Mouse (Mus musculus): ENCODE data around the gene Wsb2. TPM values are rescaled to one million over a fixed set of nuclear protein-coding genes. Genes with fewer than 3 reads are reported as not detected.

Gene Wsb2
- polyA plus RNA-seq, 1 experiment: 43.4 TPM

DNA sequence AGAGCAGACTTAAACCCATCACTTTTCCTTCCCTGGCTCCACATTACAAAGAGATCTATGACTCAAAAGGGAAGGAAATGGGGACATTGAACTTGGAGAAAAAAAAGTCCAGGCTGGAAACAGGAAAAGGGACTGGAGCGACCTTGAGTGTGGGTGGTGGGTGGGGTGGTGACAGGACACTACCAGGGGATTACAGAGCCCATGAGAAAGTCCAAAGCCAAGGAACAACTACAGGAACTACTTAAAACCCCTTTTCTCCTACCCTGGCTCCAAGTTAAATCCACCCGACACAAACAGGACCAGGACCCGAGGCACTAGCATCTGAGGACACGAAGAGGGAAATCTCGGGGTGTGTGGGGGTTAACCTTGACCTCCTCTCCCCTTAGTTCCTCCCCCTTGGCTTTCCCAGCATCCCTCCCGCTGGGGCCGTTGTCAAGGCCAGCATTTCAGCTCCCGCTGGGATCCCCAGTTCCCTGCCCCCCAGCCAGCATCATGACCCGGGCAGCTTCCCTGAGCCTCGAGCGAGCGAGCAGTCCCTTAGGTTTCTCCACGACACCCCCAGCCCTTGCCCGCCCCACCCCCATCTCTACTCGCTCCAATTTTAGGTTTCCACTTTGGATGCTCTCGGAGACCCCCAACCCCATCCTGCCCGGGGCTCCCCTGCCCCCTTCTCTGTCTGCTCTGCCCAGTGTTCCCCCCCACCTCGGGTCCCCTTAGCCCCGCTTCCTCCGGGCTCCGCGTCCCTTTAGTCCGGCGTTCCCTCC is 557 bp upstream of the Wsb2 start:
- Histone ChIP-seq H3K36me3 (ENCODE audit: control insufficient read depth, insufficient read depth, low read length) (no peaks in the 10 kb centered on the region), H3K4me3 (ENCODE audit: extremely low read depth, insufficient read depth, insufficient read length) (peak overlapping the region; percentile 49), H3K27me3 (ENCODE audit: control insufficient read depth, insufficient read depth, low read length) (no peaks in the 10 kb centered on the region), H3K27ac (ENCODE audit: insufficient read depth, low read length) (peak overlapping the region; percentile 37), H3K4me1 (ENCODE audit: control insufficient read depth, insufficient read depth, insufficient read length) (peaks cover 13% of the 10 kb centered on the region; the same call in 1 of the 2 replicates)
- peak in 1 of 2 experiments; percentile 20 for DNase-seq (ENCODE audit: low read depth in 1 of 2, low spot score in 2 of 2)
- TF ChIP-seq CTCF (IDR thresholded peaks at IDR 0.05; ENCODE audit: extremely low read depth, insufficient read depth, insufficient read length, insufficient replicate concordance) (no peak), POLR2A (IDR thresholded peaks at IDR 0.05; ENCODE audit: low read depth, low read length) (no peak)
- 2% methylated on average over 20 of the region's 24 CpGs for WGBS

DNA sequence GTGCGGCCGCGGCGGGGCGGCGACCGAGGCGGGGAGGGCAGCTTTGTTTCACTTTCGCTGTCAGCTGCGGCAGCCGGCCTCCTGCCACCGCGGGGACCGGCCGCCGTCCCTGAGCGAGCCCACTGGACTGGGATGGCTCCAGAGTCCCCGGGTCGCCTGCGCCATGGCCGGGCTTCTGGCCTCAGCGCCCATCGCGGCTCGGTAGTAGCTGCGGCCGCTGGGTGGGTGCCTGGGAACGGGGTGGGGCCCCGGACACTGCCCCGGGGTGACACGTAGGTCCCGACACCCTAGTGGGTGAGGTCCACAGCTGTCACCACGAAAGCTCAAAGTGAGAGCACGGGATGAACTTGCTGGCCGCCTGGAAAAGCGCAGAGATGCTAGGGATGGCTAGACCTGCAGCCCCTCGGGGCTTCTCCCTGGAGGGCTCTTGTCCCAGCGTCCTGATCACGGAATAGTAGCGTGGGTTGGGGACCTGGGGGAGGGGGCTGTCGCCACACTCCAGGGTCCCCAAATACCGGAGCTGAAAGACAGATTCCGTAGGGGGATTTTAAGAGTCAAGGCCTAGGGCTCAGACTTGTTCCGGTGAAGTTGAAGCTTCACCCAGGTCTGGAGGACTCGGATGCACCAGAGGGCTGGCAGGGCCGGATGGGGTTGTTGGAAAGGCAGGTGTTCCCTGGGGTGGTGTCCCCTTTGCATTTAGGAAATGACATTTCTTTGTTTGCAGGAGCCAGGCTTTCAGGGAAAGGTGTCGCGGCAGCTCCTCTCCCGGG is 559 bp downstream of the Wsb2 start:
- Histone ChIP-seq H3K27ac (ENCODE audit: insufficient read depth, low read length) (peak overlapping the region; percentile 68), H3K4me3 (ENCODE audit: extremely low read depth, insufficient read depth, insufficient read length) (peak overlapping the region; percentile 85), H3K4me1 (ENCODE audit: control insufficient read depth, insufficient read depth, insufficient read length) (peaks cover 13% of the 10 kb centered on the region; the same call in 1 of the 2 replicates), H3K27me3 (ENCODE audit: control insufficient read depth, insufficient read depth, low read length) (no peaks in the 10 kb centered on the region), H3K36me3 (ENCODE audit: control insufficient read depth, insufficient read depth, low read length) (no peaks in the 10 kb centered on the region)
- 3% methylated on average over 43 of the region's 49 CpGs for WGBS
- no peak for TF ChIP-seq CTCF (IDR thresholded peaks at IDR 0.05; ENCODE audit: extremely low read depth, insufficient read depth, insufficient read length, insufficient replicate concordance)
- no peak for TF ChIP-seq POLR2A (IDR thresholded peaks at IDR 0.05; ENCODE audit: low read depth, low read length)
- no peak for DNase-seq (ENCODE audit: low read depth in 1 of 2, low spot score in 2 of 2)

DNA sequence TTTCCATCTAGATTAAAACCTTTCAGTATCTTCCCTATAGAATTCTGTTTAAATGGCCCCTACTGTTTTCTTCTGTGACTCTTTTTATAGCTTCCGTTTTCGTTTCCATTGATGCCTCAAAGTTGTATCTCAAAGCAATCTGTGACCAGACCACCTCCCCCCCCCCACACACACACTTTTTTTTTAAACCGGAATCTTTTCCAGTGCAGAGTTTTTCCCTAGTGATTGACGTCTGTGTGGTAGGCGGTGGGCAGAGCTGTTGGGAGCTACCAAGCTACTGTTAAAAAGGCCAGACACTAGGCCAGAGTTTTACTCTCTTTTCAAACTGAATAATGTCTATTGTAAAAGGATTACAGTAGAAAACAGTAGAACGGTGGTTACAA is 1.1 kb downstream of the Wsb2 start:
- peak overlapping the region; percentile 85 for H3K4me3 ChIP-seq (ENCODE audit: extremely low read depth, insufficient read depth, insufficient read length)
- peaks cover 17% of the 10 kb centered on the region; the same call in 1 of the 2 replicates for H3K4me1 ChIP-seq (ENCODE audit: control insufficient read depth, insufficient read depth, insufficient read length)
- TF ChIP-seq POLR2A (IDR thresholded peaks at IDR 0.05; ENCODE audit: low read depth, low read length) (no peak), CTCF (IDR thresholded peaks at IDR 0.05; ENCODE audit: extremely low read depth, insufficient read depth, insufficient read length, insufficient replicate concordance) (no peak)
- no peak for DNase-seq (ENCODE audit: low read depth in 1 of 2, low spot score in 2 of 2)
- no peaks in the 10 kb centered on the region for H3K27me3 ChIP-seq (ENCODE audit: control insufficient read depth, insufficient read depth, low read length)
- no peaks in the 10 kb centered on the region for H3K36me3 ChIP-seq (ENCODE audit: control insufficient read depth, insufficient read depth, low read length)
- H3K27ac ChIP-seq (ENCODE audit: insufficient read depth, low read length): peak overlapping the region; percentile 68
- WGBS: 29% methylated on average over 6 of the region's 6 CpGs

DNA sequence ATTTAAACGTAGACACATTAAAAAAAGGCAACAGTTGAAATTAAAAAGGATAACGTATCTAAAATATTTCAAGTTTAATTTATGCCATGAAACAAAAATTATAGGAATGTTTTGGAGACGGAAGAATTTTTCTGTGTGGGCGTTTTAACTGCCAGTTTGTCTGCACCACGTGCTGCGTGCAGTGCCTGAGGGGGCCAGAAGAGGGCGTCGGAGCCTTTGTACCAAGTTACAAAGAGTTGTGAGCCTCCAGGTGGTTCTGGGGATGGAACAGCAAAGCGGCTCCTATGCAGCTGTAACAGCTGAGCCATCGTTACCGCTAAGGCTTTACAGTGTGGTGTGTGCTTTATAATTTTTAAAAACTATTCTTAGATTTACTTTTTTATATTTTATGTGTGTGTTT is 1.6 kb downstream of the Wsb2 start:
- Histone ChIP-seq H3K4me3 (ENCODE audit: extremely low read depth, insufficient read depth, insufficient read length) (no peak overlapping the region), H3K27ac (ENCODE audit: insufficient read depth, low read length) (no peak overlapping the region), H3K27me3 (ENCODE audit: control insufficient read depth, insufficient read depth, low read length) (no peaks in the 10 kb centered on the region), H3K4me1 (ENCODE audit: control insufficient read depth, insufficient read depth, insufficient read length) (peaks cover 17% of the 10 kb centered on the region; the same call in 1 of the 2 replicates), H3K36me3 (ENCODE audit: control insufficient read depth, insufficient read depth, low read length) (peaks cover 3% of the 10 kb centered on the region)
- peak; percentile 34; the same call in 1 of the 2 replicates for TF ChIP-seq CTCF (IDR thresholded peaks at IDR 0.05; ENCODE audit: extremely low read depth, insufficient read depth, insufficient read length, insufficient replicate concordance)
- no peak for TF ChIP-seq POLR2A (IDR thresholded peaks at IDR 0.05; ENCODE audit: low read depth, low read length)
- DNase-seq (ENCODE audit: low read depth in 1 of 2, low spot score in 2 of 2): peak in 1 of 2 experiments; percentile 35
- 64% methylated on average over 11 of the region's 11 CpGs for WGBS

DNA sequence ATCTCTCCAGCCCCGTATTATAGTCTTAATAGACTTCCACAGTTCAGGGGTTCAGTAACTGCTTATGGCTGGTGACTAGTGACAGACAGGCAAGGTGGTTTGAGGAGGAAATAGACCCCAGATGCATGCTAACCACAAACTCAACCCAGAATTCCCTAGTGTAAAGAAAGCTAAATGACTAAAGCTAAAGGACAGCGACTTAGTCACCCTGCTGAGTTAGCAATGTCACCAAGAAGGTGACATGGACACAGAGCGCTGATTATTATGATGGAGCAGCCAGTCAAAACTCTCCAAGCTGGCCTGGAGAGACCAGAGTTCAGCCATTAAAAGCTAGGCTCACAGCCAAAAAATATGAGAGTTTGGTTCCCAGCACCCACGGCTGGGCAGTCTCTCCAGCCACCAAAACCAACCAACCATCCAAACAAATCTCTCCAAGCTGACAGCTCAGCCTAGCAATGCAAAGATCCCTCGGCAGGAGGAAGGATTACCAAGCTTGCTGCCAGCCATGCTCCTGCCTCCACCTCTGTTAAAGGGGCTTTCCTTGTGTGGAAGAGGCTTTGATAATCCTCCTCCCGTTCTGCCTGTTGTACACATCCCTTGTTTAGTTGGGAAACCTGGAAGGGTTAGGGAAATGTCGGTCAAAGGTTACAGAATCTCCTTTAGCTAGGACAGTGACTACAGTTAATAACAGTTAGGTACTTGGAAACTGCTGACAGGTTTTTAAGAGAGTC is 2.6 kb downstream of the Wsb2 start:
- peak in 1 of 2 experiments; percentile 30 for DNase-seq (ENCODE audit: low read depth in 1 of 2, low spot score in 2 of 2)
- no peak overlapping the region for H3K4me3 ChIP-seq (ENCODE audit: extremely low read depth, insufficient read depth, insufficient read length)
- H3K36me3 ChIP-seq (ENCODE audit: control insufficient read depth, insufficient read depth, low read length): peaks cover 9% of the 10 kb centered on the region
- no peaks in the 10 kb centered on the region for H3K27me3 ChIP-seq (ENCODE audit: control insufficient read depth, insufficient read depth, low read length)
- TF ChIP-seq CTCF (IDR thresholded peaks at IDR 0.05; ENCODE audit: extremely low read depth, insufficient read depth, insufficient read length, insufficient replicate concordance) (no peak), POLR2A (IDR thresholded peaks at IDR 0.05; ENCODE audit: low read depth, low read length) (no peak)
- no peak overlapping the region for H3K27ac ChIP-seq (ENCODE audit: insufficient read depth, low read length)
- H3K4me1 ChIP-seq (ENCODE audit: control insufficient read depth, insufficient read depth, insufficient read length): peaks cover 17% of the 10 kb centered on the region; the same call in 1 of the 2 replicates
- WGBS: 27% methylated on average over 7 of the region's 7 CpGs

DNA sequence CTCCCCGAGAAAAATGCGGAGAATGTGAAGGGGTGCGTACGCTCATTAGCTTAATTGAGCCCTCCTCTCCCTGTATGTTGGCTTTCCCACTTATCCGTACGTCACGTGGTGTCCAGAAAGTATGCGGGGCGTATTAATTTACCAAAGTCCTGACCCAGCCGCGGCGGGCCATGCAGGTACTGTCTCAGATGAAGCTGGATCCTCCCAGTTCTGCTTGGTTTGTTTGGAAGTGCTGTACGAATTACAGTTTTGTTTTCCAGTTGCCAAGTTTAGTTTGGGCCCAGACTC is 3.1 kb downstream of the Wsb2 start:
- no peak overlapping the region for H3K27ac ChIP-seq (ENCODE audit: insufficient read depth, low read length)
- no peak overlapping the region for H3K4me3 ChIP-seq (ENCODE audit: extremely low read depth, insufficient read depth, insufficient read length)
- no peak for DNase-seq (ENCODE audit: low read depth in 1 of 2, low spot score in 2 of 2)
- H3K36me3 ChIP-seq (ENCODE audit: control insufficient read depth, insufficient read depth, low read length): peaks cover 13% of the 10 kb centered on the region
- 88% methylated on average over 13 of the region's 13 CpGs for WGBS
- peaks cover 17% of the 10 kb centered on the region; the same call in 1 of the 2 replicates for H3K4me1 ChIP-seq (ENCODE audit: control insufficient read depth, insufficient read depth, insufficient read length)
- no peak for TF ChIP-seq POLR2A (IDR thresholded peaks at IDR 0.05; ENCODE audit: low read depth, low read length)
- TF ChIP-seq CTCF (IDR thresholded peaks at IDR 0.05; ENCODE audit: extremely low read depth, insufficient read depth, insufficient read length, insufficient replicate concordance): no peak
- no peaks in the 10 kb centered on the region for H3K27me3 ChIP-seq (ENCODE audit: control insufficient read depth, insufficient read depth, low read length)
